Mouse (Mus musculus): ENCODE data around the gene Lbhd1. TPM values are rescaled to one million over a fixed set of nuclear protein-coding genes. Genes with fewer than 3 reads are reported as not detected.

Lbhd1 gene
- polyA plus RNA-seq, 1 experiment from 2014 or later = 15.4 TPM

DNA sequence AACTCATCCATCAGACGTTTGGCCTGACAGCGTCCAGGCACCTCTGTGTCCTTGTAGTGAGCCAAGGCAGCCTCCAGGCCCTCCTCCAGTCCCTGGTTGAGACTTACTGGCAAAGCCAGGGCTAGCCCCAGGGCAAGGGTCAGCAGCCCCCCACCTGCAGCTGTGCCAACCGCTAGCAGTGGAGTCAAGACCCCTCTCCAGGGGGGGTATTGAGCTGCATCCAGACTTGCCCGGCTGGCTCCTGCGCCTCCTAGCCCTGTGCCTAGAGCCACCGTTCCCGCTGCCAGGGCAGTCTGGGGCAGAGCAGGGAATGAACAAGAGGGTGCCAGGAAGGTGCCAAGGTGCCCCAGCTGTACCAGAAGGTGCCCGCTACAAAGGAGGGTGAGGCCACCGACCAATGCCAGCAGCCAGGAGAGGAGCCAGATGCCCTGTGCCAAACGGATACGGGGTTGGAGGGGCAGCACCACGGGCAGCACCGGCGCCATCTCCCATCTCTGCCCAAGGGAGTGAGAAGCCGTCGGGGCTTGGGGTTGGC, 45.2 kb downstream of the Lbhd1 start:
- no peak for TF ChIP-seq CTCF (IDR thresholded peaks at IDR 0.05)
- in situ Hi-C loops (cut with MboI; ENCODE audit: low pct_unique_long_range_greater_than_20kb) = no loop called here
- ChIA-PET POLR2A (no interaction called here), CTCF (no interaction called here)
- DNase-seq (ENCODE audit: low read depth, low spot score) (no peak), ATAC-seq (peak; percentile 14)
- H3K27me3 ChIP-seq = no peaks in the 10 kb centered on the region

DNA sequence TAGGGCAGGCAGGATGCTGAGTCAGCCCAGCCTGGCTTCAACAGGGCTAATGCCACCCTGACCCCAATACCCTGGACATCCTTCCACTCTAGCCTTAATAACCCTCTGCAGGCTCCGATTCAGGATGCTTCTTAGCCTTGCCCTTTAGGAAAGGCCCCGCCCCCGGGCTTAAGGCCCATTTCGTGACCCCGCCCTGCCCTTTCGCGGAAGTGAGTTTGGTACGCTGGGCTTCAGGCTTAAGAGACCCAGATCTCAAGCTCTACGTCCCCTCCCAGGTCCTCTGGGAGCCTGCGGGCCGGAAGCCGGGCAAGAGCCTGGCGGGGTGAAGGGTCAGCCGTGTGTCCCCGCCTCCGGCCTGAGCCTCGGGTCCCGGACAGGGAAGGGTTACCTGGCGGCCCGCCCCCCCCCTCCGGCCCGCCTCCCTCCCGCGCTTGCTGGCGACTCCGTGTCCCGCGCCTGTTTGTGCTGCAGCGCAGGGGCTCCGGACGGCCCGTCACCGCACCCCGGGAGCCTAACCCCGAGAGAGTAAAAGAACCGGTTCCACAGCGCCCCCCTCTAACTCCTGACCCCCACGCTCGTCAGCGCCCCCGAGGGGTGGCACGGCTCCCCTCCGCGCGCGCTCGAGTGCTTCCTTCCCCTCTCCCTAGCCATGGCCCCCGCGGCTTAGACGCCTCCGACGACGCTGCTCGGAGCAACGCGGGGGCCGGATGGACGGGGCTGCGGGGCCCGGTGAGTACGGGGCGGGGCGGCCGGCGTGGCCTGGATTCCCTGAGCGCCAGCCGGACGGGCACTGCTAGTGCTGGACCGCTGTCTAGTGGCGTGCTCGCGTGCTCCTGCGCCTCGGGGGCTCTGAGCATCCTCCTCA, 45.9 kb downstream of the Lbhd1 start, which contains the start of the genes Rom1 and Eml3:
Gene Rom1, minus strand, starts transcription at position 133 of the 865 bp plus-strand sequence.
Gene Eml3, plus strand, starts transcription at position 329 of the 865 bp plus-strand sequence.
- ChIA-PET CTCF (interaction anchor here (0.9 to 1.0 kb wide), 2 partner anchors 8 to 42 kb away, joined by 3 read pairs; no protein-coding TSS in a partner anchor), POLR2A (interaction anchor here (1.3 to 3.2 kb wide), 2 partner anchors 12 to 49 kb away, joined by 3 to 16 read pairs; partner anchors contain the start of genes Mta2 and Uqcc3)
- H3K27me3 ChIP-seq = no peaks in the 10 kb centered on the region
- DNase-seq (ENCODE audit: low read depth, low spot score) (no peak), ATAC-seq (peak; percentile 70)
- TF ChIP-seq CTCF (IDR thresholded peaks at IDR 0.05) = no peak
- in situ Hi-C loops (cut with MboI; ENCODE audit: low pct_unique_long_range_greater_than_20kb) = no loop called here

DNA sequence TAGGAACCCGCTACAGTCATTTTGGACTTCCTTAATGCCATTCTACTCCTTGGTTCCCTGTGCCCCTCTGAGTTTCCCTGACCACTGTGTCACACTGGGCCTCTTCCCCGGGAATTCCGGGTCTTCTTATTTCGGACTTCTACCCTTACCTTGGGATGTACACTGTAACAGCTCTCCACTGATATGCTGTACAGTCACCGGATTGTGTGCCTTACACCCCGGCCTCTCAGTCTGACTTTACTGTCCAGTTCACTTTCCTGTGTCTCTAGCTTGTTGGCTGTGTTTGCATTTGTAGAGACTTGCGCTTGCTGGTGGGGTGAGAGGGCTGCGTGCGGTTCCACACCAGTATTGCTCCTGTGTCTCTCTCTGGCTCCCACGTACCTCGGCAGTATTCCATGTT, 46.6 kb downstream of the Lbhd1 start:
- DNase-seq (ENCODE audit: low read depth, low spot score) (no peak), ATAC-seq (peak; percentile 9)
- no peak for TF ChIP-seq CTCF (IDR thresholded peaks at IDR 0.05)
- in situ Hi-C loops (cut with MboI; ENCODE audit: low pct_unique_long_range_greater_than_20kb) = no loop called here
- CTCF ChIA-PET = interaction anchor here (0.9 to 1.0 kb wide), 2 partner anchors 8 to 42 kb away, joined by 3 read pairs; no protein-coding TSS in a partner anchor
- POLR2A ChIA-PET = interaction anchor here (0.6 to 3.2 kb wide), 5 partner anchors 8 to 175 kb away, joined by 3 to 16 read pairs (median 3); partner anchors contain the start of genes Mta2 and Uqcc3
- no peaks in the 10 kb centered on the region for H3K27me3 ChIP-seq

DNA sequence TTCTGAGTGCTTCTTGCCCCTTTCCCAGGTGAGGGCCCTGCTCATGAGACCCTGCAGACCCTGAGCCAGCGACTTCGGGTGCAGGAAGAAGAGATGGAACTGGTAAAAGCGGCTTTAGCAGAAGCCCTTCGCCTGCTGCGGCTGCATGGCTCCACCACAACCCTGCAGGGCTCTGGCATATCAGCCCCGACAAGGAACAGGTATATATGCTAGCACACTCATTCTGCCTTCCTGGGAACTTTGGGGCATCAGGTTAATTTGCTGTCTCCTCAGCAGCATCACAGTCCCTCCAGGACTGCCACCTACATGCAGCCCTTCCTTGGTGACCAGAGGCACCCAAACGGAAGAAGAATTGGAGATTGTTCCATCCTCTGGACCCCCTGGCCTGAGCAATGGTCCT, 47.2 kb downstream of the Lbhd1 start:
- TF ChIP-seq CTCF (IDR thresholded peaks at IDR 0.05) = no peak
- ChIA-PET POLR2A (interaction anchor here (0.6 to 3.2 kb wide), 4 partner anchors 9 to 175 kb away, joined by 3 to 16 read pairs (median 4); partner anchors contain the start of gene Mta2), CTCF (interaction anchor here (0.9 to 1.0 kb wide), 2 partner anchors 9 to 43 kb away, joined by 3 read pairs; no protein-coding TSS in a partner anchor)
- no peaks in the 10 kb centered on the region for H3K27me3 ChIP-seq
- DNase-seq (ENCODE audit: low read depth, low spot score) (no peak), ATAC-seq (no peak)
- in situ Hi-C loops (cut with MboI; ENCODE audit: low pct_unique_long_range_greater_than_20kb) = no loop called here

DNA sequence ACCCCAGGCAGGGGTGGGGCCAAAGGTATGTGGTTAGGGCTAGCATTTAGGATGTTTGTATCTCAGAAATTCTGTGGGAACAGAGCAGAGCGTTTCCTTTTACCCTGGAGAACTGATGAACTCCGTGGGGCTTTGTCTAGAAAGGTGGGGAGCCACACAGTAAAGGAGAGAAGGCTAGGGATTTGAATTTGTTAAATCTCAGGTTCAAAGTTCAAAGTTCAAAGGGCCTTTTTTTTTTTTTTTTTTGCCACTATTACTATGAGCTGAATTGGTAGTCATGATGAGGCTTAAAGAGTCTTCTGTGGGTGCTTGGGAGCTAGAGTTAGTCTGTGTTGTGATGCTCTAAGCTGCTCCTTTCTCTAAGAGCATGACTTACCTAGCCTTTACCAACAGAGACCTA, 53.2 kb downstream of the Lbhd1 start:
- no peak for TF ChIP-seq CTCF (IDR thresholded peaks at IDR 0.05)
- ATAC-seq = no peak
- in situ Hi-C loops (cut with MboI; ENCODE audit: low pct_unique_long_range_greater_than_20kb) = no loop called here
- CTCF ChIA-PET = no interaction called here
- DNase-seq (ENCODE audit: low read depth, low spot score) = no peak
- POLR2A ChIA-PET = interaction anchor here (0.7 kb wide), 2 partner anchors 102 to 371 kb away, joined by 3 to 6 read pairs; no protein-coding TSS in a partner anchor
- no peaks in the 10 kb centered on the region for H3K27me3 ChIP-seq

DNA sequence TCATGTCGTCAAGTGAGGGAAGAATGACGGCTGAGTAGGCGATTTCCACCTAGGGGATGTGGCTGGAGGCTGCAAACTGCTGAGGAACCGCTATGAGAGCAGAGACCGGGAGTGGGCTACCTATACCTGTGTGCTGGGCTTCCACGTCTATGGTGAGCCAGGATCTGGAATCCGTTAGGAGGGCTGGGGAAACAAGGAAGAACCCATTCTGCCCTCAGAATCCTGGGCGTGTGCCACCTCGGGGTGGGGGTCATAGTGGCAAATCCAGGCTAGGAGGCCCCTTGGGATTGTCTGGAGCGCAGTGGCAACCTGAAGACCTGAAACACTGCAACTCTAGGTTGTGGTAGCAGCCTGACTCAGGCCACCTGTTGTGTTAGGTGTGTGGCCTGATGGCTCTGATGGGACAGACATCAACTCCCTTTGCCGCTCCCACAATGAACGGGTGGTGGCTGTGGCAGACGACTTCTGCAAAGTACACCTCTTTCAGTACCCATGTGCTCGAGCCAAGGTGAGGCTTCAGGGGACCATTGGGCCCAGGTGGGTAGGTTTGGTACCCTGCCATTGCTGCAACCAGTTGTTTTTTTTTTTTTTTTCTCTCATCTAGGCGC, 57.1 kb downstream of the Lbhd1 start:
- CTCF ChIA-PET = interaction anchor here (1.3 kb wide), 1 partner anchor 13 kb away, joined by 4 read pairs; the partner anchor contains the start of gene Tut1
- DNase-seq (ENCODE audit: low read depth, low spot score) (no peak), ATAC-seq (no peak)
- POLR2A ChIA-PET = interaction anchor here (1.0 to 2.0 kb wide), 3 partner anchors 9 to 30 kb away, joined by 3 to 16 read pairs (median 6); no protein-coding TSS in a partner anchor
- in situ Hi-C loops (cut with MboI; ENCODE audit: low pct_unique_long_range_greater_than_20kb) = no loop called here
- no peak for TF ChIP-seq CTCF (IDR thresholded peaks at IDR 0.05)
- no peaks in the 10 kb centered on the region for H3K27me3 ChIP-seq

DNA sequence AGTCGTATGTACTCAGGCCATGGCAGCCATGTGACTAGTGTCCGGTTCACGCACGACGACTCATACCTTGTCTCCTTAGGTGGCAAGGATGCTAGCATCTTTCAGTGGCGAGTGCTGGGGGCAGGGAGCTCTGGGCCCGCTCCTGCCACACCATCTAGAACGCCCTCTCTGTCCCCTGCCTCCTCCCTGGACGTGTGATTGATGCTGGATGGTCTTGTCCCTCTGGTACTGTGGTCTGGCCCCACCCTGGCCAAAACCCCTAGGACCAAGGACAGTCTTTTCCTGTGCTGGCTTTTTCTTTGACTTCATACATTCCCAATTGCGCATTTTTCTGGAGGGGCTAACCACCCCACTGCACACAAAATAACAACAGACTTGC, 57.6 kb downstream of the Lbhd1 start:
- DNase-seq (ENCODE audit: low read depth, low spot score) (no peak), ATAC-seq (no peak)
- no peaks in the 10 kb centered on the region for H3K27me3 ChIP-seq
- POLR2A ChIA-PET = interaction anchor here (1.0 to 2.0 kb wide), 4 partner anchors 10 to 30 kb away, joined by 3 to 16 read pairs (median 6); no protein-coding TSS in a partner anchor
- no peak for TF ChIP-seq CTCF (IDR thresholded peaks at IDR 0.05)
- CTCF ChIA-PET = interaction anchor here (0.9 to 1.3 kb wide), 2 partner anchors 12 to 53 kb away, joined by 3 to 4 read pairs; partner anchors contain the start of gene Tut1
- in situ Hi-C loops (cut with MboI; ENCODE audit: low pct_unique_long_range_greater_than_20kb) = no loop called here

DNA sequence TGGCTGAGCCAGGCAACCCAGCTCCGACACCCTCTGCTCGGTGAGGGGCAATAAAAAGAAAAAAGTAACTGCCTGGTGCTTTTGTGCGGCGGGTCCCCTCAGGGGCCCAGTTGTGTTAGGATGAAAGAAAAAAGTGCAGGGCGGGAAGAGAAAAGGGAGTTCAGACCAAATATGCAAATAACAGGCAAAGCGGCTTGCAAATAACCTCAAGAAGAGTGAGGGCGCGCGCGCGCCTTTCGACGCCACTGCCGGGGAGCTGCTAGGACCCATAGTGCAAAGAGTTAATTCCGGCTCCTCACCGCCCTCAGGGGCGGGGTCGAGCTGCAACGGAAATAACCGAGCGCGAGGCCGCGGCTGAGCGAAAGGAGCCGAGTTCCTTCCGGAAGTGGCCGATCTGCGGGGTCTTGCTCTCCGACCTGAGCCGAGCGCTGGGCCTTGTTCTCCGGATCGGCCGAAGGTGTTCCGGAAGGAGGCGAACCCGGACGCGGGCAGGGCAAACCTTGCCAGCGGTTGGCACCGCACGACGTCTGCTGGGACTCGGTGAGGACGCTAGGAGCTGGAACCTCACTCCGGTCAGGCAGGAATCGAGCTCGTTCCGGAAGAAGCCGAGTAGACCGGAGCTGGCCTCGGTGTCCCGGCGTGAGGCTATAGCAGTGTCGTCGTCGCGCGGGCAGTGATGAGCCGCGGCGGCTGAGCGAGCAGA, 58.1 kb downstream of the Lbhd1 start, which contains the start of gene Mta2:
Gene Mta2, plus strand, starts transcription at position 361 of the 703 bp plus-strand sequence.
- TF ChIP-seq CTCF (IDR thresholded peaks at IDR 0.05) = no peak
- in situ Hi-C loops (cut with MboI; ENCODE audit: low pct_unique_long_range_greater_than_20kb) = no loop called here
- CTCF ChIA-PET = interaction anchor here (0.9 to 1.3 kb wide), 2 partner anchors 12 to 54 kb away, joined by 3 to 4 read pairs; partner anchors contain the start of gene Tut1
- H3K27me3 ChIP-seq = no peaks in the 10 kb centered on the region
- DNase-seq (ENCODE audit: low read depth, low spot score) (peak; percentile 89), ATAC-seq (peak; percentile 90)
- POLR2A ChIA-PET = interaction anchor here (0.6 to 2.0 kb wide), 5 partner anchors 9 to 1157 kb away, joined by 3 to 16 read pairs (median 6); no protein-coding TSS in a partner anchor

Other genes starting within 250 kb of the Lbhd1 start
- 0.01 TPM for gene Chrm1, start 219.9 kb upstream of the Lbhd1 start, polyA plus RNA-seq (2021)
- gene Slc3a2, start 160.4 kb upstream of the Lbhd1 start, polyA plus RNA-seq (2021) = 807 TPM
- gene Wdr74, start 147.9 kb upstream of the Lbhd1 start, polyA plus RNA-seq (2021) = 64.7 TPM
- gene 1700092M07Rik, start 143.0 kb upstream of the Lbhd1 start, polyA plus RNA-seq (2021) = 0.86 TPM
- 116 TPM for gene Stx5a, start 142.3 kb upstream of the Lbhd1 start, polyA plus RNA-seq (2021)
- 164 TPM for gene Nxf1, start 126.7 kb upstream of the Lbhd1 start, polyA plus RNA-seq (2021)
- 74.3 TPM for gene Tmem223, start 112.7 kb upstream of the Lbhd1 start, polyA plus RNA-seq (2021)
- 58.9 TPM for gene Tmem179b, start 109.3 kb upstream of the Lbhd1 start, polyA plus RNA-seq (2021)
- 25.8 TPM for gene Taf6l, start 97.3 kb upstream of the Lbhd1 start, polyA plus RNA-seq (2021)
- gene Polr2g, start 85.2 kb upstream of the Lbhd1 start, polyA plus RNA-seq (2021) = 148 TPM
- gene Zbtb3, start 81.2 kb upstream of the Lbhd1 start, polyA plus RNA-seq (2021) = 5.0 TPM
- 51.4 TPM for gene Ttc9c, start 64.4 kb upstream of the Lbhd1 start, polyA plus RNA-seq (2021)
- 136 TPM for gene Hnrnpul2, start 63.7 kb upstream of the Lbhd1 start, polyA plus RNA-seq (2021)
- 3.3 TPM for gene AC129217.1, start 54.0 kb upstream of the Lbhd1 start, polyA plus RNA-seq (2021)
- 4.1 TPM for gene Bscl2, start 46.3 kb upstream of the Lbhd1 start, polyA plus RNA-seq (2021)
- 0.50 TPM for gene Gng3, start 44.5 kb upstream of the Lbhd1 start, polyA plus RNA-seq (2021)
- 0.10 TPM for gene Lrrn4cl, start 33.0 kb upstream of the Lbhd1 start, polyA plus RNA-seq (2021)
- 270 TPM for gene Ubxn1, start 12.2 kb upstream of the Lbhd1 start, polyA plus RNA-seq (2021)
- 50.7 TPM for gene Uqcc3, start 2.8 kb upstream of the Lbhd1 start, polyA plus RNA-seq (2021)
- gene Gm49403, start 198 bp downstream of the Lbhd1 start, polyA plus RNA-seq (2021) = not detected
- 69.6 TPM for gene 1810009A15Rik, start 5.1 kb downstream of the Lbhd1 start, polyA plus RNA-seq (2021)
- gene Gm49416, start 5.2 kb downstream of the Lbhd1 start, polyA plus RNA-seq (2021) = 5.9 TPM
- 31.2 TPM for gene Ints5, start 9.3 kb downstream of the Lbhd1 start, polyA plus RNA-seq (2021)
- 308 TPM for gene Ganab, start 14.3 kb downstream of the Lbhd1 start, polyA plus RNA-seq (2021)
- 53.3 TPM for gene B3gat3, start 36.6 kb downstream of the Lbhd1 start, polyA plus RNA-seq (2021)
- gene Rom1, start 45.6 kb downstream of the Lbhd1 start, polyA plus RNA-seq (2021) = 9.1 TPM
- gene Eml3, start 45.8 kb downstream of the Lbhd1 start, polyA plus RNA-seq (2021) = 56.5 TPM
- 141 TPM for gene Mta2, start 58.1 kb downstream of the Lbhd1 start, polyA plus RNA-seq (2021)
- 24.6 TPM for gene Tut1, start 70.1 kb downstream of the Lbhd1 start, polyA plus RNA-seq (2021)
- gene Eef1g, start 83.3 kb downstream of the Lbhd1 start, polyA plus RNA-seq (2021) = 419 TPM
- 57.7 TPM for gene Ahnak, start 105.6 kb downstream of the Lbhd1 start, polyA plus RNA-seq (2021)
- not detected for gene Scgb1a1, start 204.2 kb downstream of the Lbhd1 start, polyA plus RNA-seq (2021)

All from Patski (cell line).